Mouse (Mus musculus) midbrain, embryonic 14.5 days (tissue): ENCODE data around the gene Gm20388. TPM values are rescaled to one million over a fixed set of nuclear protein-coding genes. Genes with fewer than 3 reads are reported as not detected.

ENCODE experiments used
- ATAC-seq: fragments of 200-750 bp; cut with Nextera tagmentation; 2 replicates; pipeline ENCODE4 v1.8.0; 2017; ENCODE audit warnings: moderate number of reproducible peaks, moderate library complexity; ENCODE audit not compliant: low FRiP score, low TSS enrichment
- DNase-seq: peaks from one replicate; pipeline ENCODE4 v3.0.0-alpha.2; 2015
- H3K27ac ChIP-seq: fragments of 300-500 bp; sonication (generic); replicated peaks from 2 replicates; pipeline ENCODE4 v1.5.1; 2014; ENCODE audit warnings: mild to moderate bottlenecking, low read depth, low read length, moderate library complexity
- H3K27me3 ChIP-seq: fragments of 300-500 bp; sonication (generic); 2 replicates; pipeline ENCODE4 v1.6.1; 2014; ENCODE audit warnings: low read length, control low read depth, mixed read lengths; ENCODE audit not compliant: control insufficient read depth, insufficient read depth
- H3K36me3 ChIP-seq: fragments of 300-500 bp; sonication (generic); 2 replicates; pipeline ENCODE4 v1.6.1; 2014; ENCODE audit warnings: low read length, control low read depth; ENCODE audit not compliant: control insufficient read depth, insufficient read depth
- H3K4me1 ChIP-seq: fragments of 300-500 bp; sonication (generic); 2 replicates; pipeline ENCODE4 v1.6.1; 2014; ENCODE audit warnings: mild to moderate bottlenecking, antibody characterized with exemption, low read length, control low read depth; ENCODE audit not compliant: control insufficient read depth, insufficient read depth
- H3K4me2 ChIP-seq: fragments of 300-500 bp; sonication (generic); 2 replicates; pipeline ENCODE4 v1.6.1; 2014; ENCODE audit warnings: mild to moderate bottlenecking, low read length, moderate library complexity
- H3K4me3 ChIP-seq: fragments of 300-500 bp; sonication (generic); replicated peaks from 2 replicates; pipeline ENCODE4 v1.5.1; 2014; ENCODE audit warnings: low read depth, low read length
- H3K9ac ChIP-seq: fragments of 300-500 bp; sonication (generic); replicated peaks from 2 replicates; pipeline ENCODE4 v1.6.1; 2014; ENCODE audit warnings: mild to moderate bottlenecking, low read length, moderate library complexity
- H3K9me3 ChIP-seq: fragments of 300-500 bp; sonication (generic); 2 replicates; pipeline ENCODE4 v1.6.1; 2016; ENCODE audit warnings: low read length, control low read depth, mixed read lengths; ENCODE audit not compliant: control insufficient read depth
- WGBS: fragments of 180-500 bp; shearing (Covaris S2); extraction: QIAGEN DNeasy Blood & Tissue Kit; methylation state at CpG from one replicate; pipeline ENCODE4 v1.1.7; 2014; 5-methylcytosine and 5-hydroxymethylcytosine counted together
- polyA plus RNA-seq: library from polyadenylated mRNA; unstranded; fragments of >200 nt; fragmentation: Nextera tagmentation; extraction: Ambion mirVana; gene quantifications from 2 replicates; pipeline ENCODE4 v1.2.1, GENCODE M21; 2014

Gene Gm20388
- polyA plus RNA-seq, 1 experiment from 2014 or later = 4.1 TPM

DNA sequence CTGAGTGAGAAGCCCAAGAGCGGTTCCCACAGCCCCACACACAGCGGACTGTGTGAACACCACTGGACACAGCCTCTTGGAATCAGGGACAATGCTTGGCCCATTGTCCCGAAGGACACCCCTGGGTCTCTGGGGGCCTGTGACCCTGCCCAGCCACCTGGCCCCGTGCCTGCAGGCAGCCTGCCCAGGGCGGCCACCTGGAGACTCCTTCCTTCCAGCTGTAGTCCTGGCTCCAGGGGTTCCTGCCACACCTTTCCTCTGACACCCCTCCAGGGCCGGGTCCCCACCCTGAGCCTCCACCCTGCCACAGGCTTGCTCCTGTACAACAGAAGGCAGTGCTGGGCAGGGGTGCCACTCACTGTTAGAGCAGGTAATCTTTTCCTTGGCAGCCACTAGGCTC, 277.9 kb downstream of the Gm20388 start:
- ATAC-seq = no peak
- no peak overlapping the region for H3K4me3 ChIP-seq

DNA sequence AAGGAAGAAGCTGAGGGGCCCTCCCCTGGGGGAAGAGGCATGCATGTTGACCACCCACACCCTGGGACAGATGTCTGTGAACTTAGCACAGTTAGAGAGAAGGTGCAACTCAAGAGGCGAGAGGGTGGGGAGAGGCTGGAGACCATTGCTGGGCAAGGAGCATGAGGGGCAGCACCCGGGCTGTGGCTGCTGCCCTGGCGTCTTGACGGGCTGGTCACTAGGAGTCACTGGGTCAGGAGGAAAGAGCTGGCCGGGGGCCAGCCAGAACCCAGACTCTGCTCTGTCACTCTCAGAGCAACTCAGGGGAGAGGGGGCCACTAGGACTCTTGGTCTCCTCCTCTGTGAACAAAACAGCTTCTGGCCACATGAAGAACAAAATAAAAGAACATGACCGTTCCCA, 278.8 kb downstream of the Gm20388 start:
- Histone ChIP-seq H3K9me3 (no peaks in the 10 kb centered on the region), H3K4me1 (peaks cover 31% of the 10 kb centered on the region), H3K4me3 (no peak overlapping the region), H3K4me2 (no peak overlapping the region), H3K27me3 (no peaks in the 10 kb centered on the region), H3K9ac (no peak overlapping the region), H3K36me3 (no peaks in the 10 kb centered on the region), H3K27ac (no peak overlapping the region)
- 85% methylated on average over 6 of the region's 6 CpGs for WGBS
- DNase-seq = no peak
- ATAC-seq = no peak

More for the DNA sequence above, 277.9 kb downstream of the Gm20388 start:
- no peaks in the 10 kb centered on the region for H3K27me3 ChIP-seq
- no peak overlapping the region for H3K9ac ChIP-seq
- 85% methylated on average over 6 of the region's 6 CpGs for WGBS
- H3K4me1 ChIP-seq = peaks cover 34% of the 10 kb centered on the region
- no peak overlapping the region for H3K27ac ChIP-seq
- H3K4me2 ChIP-seq = no peak overlapping the region
- H3K9me3 ChIP-seq = no peaks in the 10 kb centered on the region
- no peaks in the 10 kb centered on the region for H3K36me3 ChIP-seq
- DNase-seq = no peak

DNA sequence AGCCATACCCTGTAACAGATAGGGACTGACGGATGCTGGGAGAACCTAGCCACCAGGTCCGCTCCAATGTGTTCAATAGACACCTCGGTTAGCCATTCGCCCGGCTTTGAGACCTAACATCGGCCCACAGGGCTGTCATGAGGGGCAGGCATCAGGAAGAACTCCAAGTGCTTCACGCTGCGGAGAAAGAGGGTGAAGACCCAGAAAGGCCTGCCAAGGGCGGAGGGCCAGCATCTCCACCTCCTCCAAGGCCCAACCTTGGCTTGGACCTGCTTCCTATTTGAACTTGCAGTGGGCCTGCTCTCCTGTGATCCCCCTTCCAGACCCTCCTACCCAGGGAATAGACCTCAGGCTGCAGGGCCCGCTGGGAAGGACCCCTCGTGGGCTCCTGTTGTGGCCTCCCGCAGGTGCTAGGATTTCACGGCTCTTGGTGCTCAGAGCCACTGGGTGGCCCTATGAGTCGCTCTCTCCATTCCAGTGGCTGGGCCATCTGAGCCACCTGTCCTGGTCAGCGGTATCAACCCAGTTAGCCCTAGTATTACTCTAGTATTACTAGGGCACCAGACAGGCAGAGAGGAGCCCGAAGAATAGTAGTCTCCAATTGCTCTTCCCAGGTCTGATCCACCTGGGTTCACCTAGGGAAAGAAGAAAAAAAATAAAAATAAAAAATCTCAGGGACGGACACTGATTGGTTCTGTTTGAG, 279.6 kb downstream of the Gm20388 start:
- H3K9me3 ChIP-seq = no peaks in the 10 kb centered on the region
- peak overlapping the region; percentile 64 for H3K27ac ChIP-seq
- ATAC-seq (no peak; the same call in 1 of the 2 replicates), DNase-seq (no peak)
- WGBS = 81% methylated on average over 17 of the region's 17 CpGs
- no peak overlapping the region for H3K9ac ChIP-seq
- H3K4me1 ChIP-seq = peaks cover 23% of the 10 kb centered on the region
- H3K4me2 ChIP-seq = no peak overlapping the region
- no peaks in the 10 kb centered on the region for H3K27me3 ChIP-seq
- H3K36me3 ChIP-seq = no peaks in the 10 kb centered on the region
- H3K4me3 ChIP-seq = no peak overlapping the region

DNA sequence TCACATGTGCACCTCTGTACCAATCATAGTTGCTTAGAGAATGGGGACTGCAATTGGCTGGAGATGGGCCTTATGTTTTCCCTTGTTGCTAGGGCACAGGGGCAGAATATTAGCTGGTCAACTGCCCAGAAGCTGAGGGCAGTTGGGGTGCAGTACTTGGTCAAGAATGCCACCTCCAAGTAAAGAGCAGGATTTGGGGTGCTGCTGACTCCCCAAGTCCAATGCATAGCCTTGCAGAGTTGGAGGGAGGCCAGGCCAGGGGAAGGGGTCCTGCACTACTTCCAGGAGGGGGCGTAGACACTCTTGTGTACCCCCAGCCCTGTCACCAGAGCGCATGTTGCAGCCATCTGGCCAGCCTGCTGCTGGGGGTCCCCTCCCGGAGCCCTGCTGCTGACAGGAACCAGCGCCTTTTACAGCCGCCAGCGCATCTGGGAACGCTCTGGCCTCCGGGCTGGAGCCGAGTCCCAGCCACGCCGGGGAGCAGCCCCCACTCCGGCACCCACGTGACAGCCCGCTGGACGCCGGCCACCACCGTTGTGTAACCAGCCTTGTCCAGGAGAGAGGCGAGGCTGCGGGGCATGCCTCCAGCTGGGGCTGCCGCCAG, 280.3 kb downstream of the Gm20388 start:
- DNase-seq = peak; percentile 76
- peak overlapping the region; percentile 44 for H3K4me2 ChIP-seq
- H3K27ac ChIP-seq = peak overlapping the region; percentile 70
- peak; percentile 85 for ATAC-seq
- H3K9me3 ChIP-seq = no peaks in the 10 kb centered on the region
- no peak overlapping the region; the same call in 1 of the 2 replicates for H3K9ac ChIP-seq
- 37% methylated on average over 20 of the region's 20 CpGs for WGBS
- H3K4me1 ChIP-seq = peaks cover 16% of the 10 kb centered on the region
- no peak overlapping the region for H3K4me3 ChIP-seq
- H3K36me3 ChIP-seq = no peaks in the 10 kb centered on the region
- no peaks in the 10 kb centered on the region for H3K27me3 ChIP-seq

DNA sequence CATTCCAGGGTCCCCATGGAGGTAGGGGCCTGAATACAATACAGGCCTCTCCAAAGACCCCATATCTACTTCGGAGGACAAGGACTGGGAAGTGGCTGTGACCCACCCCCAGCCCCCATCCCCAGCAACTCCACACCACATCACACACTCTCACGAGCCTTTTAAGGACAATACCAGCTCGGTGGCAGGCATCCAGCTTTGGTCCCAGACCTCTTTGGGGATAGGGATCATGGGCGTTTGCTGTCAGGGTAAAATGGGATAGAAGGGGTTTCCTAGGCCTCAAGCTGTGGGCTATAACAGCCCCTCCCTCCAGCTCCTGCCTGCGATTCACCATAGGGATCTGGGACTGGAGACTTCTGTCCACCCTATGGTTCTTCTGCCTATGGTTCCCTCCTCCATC, 281.0 kb downstream of the Gm20388 start:
- Histone ChIP-seq H3K9me3 (no peaks in the 10 kb centered on the region), H3K4me2 (no peak overlapping the region), H3K9ac (no peak overlapping the region), H3K27ac (peak overlapping the region; percentile 70), H3K27me3 (no peaks in the 10 kb centered on the region), H3K4me3 (no peak overlapping the region), H3K4me1 (peaks cover 9% of the 10 kb centered on the region), H3K36me3 (no peaks in the 10 kb centered on the region)
- DNase-seq (no peak), ATAC-seq (no peak)
- WGBS = 66% methylated on average over 5 of the region's 5 CpGs

DNA sequence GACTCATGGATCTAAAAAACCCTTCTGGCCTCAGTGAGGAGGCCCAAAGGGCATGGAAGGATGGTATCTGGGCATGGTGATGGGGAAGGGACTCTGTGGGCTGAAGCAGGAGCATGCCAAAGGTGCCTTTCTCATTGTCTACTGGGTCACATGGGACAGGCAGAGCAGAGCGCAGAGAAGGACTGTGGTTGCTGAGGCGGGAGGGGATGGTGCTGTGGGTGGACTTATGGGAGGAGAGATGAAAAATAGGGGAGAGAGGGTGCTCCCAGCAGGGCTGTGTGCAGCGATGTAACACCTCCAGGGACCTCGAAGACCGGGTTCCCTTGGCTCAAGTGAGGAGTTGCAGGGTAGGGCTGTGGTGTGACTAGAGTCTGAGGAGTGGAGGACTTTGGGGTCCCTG, 281.5 kb downstream of the Gm20388 start:
- H3K9me3 ChIP-seq = no peaks in the 10 kb centered on the region
- peaks cover 8% of the 10 kb centered on the region for H3K4me1 ChIP-seq
- H3K4me2 ChIP-seq = no peak overlapping the region
- H3K4me3 ChIP-seq = no peak overlapping the region
- no peak for ATAC-seq
- no peak overlapping the region; the same call in 1 of the 2 replicates for H3K27ac ChIP-seq
- no peaks in the 10 kb centered on the region for H3K27me3 ChIP-seq
- WGBS = 97% methylated on average over 5 of the region's 5 CpGs
- no peak overlapping the region for H3K9ac ChIP-seq
- no peaks in the 10 kb centered on the region for H3K36me3 ChIP-seq
- no peak for DNase-seq

DNA sequence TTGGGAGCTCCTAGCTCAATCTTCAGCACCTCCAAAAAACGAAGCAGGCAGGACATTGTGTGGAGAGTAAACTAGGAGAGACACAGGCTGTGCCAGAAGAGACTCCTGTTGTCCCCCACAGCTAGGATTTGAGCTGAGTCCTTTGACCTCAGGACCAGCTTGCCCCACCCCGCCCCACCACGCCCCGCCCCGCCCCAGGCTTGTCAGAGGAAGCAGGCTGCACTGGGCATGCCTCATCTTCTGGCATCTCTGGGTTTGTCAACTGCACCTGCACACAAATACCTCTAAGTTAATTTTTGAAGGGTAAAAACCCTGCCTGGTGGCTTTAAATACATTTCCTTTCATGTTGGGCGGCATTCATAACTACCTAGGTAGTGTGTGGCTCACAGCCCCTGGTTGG, 290.7 kb downstream of the Gm20388 start:
- Histone ChIP-seq H3K4me2 (no peak overlapping the region), H3K9me3 (no peaks in the 10 kb centered on the region), H3K36me3 (no peaks in the 10 kb centered on the region), H3K27ac (no peak overlapping the region), H3K9ac (no peak overlapping the region), H3K27me3 (no peaks in the 10 kb centered on the region), H3K4me3 (no peak overlapping the region), H3K4me1 (no peaks in the 10 kb centered on the region)
- DNase-seq = no peak
- ATAC-seq = no peak
- 91% methylated on average over 6 of the region's 6 CpGs for WGBS

DNA sequence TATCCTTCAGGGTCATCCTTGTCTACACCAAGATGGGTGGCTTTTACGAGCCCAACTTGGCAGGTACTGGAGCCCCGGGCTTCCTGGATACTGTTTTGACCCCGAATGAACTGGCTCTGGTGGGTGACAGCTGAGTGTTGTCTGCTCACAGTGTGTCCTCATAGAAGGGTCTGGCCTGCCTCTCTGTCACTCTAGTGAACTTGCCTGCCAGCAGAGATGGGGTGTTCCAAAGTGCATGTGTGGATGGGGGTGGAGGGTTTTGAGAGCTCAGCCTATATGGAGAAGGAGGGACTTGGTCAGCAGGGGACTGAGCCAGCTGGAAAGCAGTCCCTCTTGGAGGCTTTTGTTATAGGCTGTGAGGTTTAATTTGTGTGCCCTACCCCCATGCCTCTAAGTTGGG, 291.9 kb downstream of the Gm20388 start:
- Histone ChIP-seq H3K4me3 (no peak overlapping the region), H3K4me2 (no peak overlapping the region), H3K27ac (no peak overlapping the region), H3K9me3 (no peaks in the 10 kb centered on the region), H3K4me1 (no peaks in the 10 kb centered on the region), H3K27me3 (no peaks in the 10 kb centered on the region), H3K36me3 (no peaks in the 10 kb centered on the region), H3K9ac (no peak overlapping the region)
- WGBS = 77% methylated on average over 3 of the region's 3 CpGs
- DNase-seq (no peak), ATAC-seq (no peak)
